Mouse (Mus musculus): ENCODE data around the gene Stk4. TPM values are rescaled to one million over a fixed set of nuclear protein-coding genes. Genes with fewer than 3 reads are reported as not detected.
"Not testable (repeated sequence)": the region's sequence is repeated elsewhere in the genome, so short reads cannot be mapped to it uniquely, and the experiment has no call there.

The Stk4 gene
- 10 to 100 TPM; 27.9 to 30.1 TPM for total RNA-seq (2021)
- long read RNA-seq, experiment 1, full-length matches to known transcripts, result 3 of 9 reads
- long read RNA-seq, experiment 1, partial matches to known transcripts, result 5 of 9 reads
- long read RNA-seq, experiment 1, other reads (novel, unspliced or antisense), result 1 of 9 reads
- long read RNA-seq, experiment 2, full-length matches to known transcripts, result 1 of 2 reads
- long read RNA-seq, experiment 2, partial matches to known transcripts, result 1 of 2 reads
- long read RNA-seq, experiment 2, other reads (novel, unspliced or antisense), result 0 of 2 reads

GRCm38 (mm10) chr2:164070142-164070764, at the start of gene Stk4:
TSS of gene Stk4 (plus strand) at chr2:164070322.
- no peak for DNase-seq

DNA sequence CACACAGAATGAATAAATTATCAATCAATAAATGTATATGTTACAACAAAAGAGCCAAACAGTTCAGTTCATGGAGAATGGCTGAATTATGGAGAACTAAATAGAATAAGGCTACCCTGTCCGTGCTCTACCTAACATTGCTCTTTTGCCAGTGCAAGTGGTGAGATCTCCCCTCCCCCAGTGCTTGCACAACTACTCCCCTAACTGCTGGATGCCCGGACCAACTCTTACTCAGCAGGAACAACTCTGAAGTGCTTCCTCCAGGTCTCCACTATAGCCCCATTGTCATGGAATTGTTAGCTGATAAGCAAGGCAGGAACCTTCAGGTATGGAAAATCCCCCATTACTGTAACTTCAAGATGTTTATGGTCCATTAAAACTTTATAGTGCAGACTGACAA, 48.0 kb upstream of the Stk4 start:
- no peak for DNase-seq

DNA sequence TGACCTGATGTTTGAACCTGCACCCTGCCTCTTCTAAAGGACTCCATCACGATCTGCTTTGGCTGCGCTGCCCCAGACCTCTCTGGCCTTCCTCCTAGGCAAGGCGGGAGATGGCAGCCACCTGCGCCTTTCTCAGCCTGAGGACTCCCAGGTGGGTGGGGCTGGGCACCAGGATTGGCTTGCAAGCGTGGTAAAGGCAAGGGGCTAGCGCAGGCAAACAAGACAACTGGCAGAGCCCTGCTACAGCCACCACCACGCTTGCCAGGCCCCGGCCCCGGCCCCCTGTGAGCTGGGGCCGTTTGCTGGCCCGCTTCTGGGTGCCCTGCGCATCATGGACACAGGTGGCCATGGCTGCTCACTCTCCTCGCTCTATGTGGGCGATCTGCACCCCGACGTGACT, 45.0 kb upstream of the Stk4 start, which contains the start of gene Pabpc1l:
TSS of gene Pabpc1l (plus strand) at position 301 of the 400 bp plus-strand sequence.
- DNase-seq, result no peak

DNA sequence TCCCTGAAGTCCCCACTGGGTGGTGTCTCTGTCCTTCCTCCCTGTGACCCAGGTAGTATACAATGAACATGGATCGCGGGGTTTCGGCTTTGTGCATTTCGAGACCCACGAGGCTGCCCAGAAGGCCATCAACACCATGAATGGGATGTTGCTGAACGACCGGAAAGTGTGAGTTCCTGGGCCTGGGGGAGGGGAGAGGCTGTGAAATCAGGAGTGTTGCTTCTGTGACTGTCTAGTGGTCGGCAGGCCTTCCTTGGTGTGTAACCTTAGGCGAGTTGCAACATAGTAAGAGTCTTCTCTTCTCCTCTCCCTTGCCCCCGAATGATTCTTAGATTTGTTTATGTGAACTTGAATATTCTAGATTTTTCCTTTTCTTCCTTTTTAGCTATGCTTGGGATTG, 39.0 kb upstream of the Stk4 start:
- no peak for DNase-seq

DNA sequence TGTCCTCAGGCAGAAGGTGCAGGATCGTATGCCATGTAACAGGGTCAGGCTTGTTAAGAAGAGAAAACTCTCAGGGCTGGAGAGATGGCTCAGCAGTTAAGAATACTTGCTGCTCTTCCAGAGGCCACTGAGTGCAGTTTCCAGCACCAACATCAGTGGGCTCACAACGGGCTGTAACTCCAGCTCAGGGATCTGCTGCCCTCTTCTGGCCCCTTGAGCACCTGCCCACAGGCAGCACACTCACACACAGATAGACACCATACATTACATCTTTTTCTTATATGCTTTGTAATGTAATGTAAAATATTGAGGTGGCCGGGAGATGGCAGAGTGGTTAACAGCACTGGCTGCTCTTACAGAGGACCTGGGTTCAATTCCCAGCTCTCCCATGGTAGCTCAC, 37.1 kb upstream of the Stk4 start:
- no peak for DNase-seq

DNA sequence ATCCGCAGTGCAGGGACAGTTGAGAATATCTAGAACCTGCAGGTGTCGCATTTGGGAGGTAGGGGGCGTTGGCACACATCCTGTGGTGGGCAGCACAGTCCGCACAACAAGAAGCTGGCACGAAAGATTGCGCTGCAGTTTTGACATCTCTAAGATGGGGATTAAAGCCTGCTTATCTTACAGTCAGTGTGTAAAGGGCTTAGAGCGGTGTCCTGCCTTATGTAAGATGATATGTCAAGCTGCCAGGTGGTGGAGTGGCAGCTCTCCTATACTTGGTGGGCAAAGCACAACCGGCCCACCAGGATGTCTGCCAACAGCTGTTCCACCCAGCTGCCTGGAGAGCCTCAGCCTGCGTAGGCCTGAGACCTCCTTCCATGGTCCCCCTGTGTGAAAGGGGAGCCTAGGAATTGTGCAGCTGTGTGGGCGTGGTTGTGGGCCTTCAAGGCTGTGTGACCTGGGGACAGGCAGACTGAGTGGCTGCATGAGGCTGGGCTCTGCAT, 33.6 kb upstream of the Stk4 start:
- DNase-seq, result no peak

- no peak for DNase-seq
These were observed 31.6 kb upstream of the Stk4 start for GRCm38 (mm10) chr2:164038407-164039028.

GRCm38 (mm10) chr2:164040949-164041348, 29.2 kb upstream of the Stk4 start:
- DNase-seq, result no peak

- DNase-seq, result no peak
These were observed 28.6 kb upstream of the Stk4 start for GRCm38 (mm10) chr2:164041523-164041922.

GRCm38 (mm10) chr2:164047197-164047690, 22.9 kb upstream of the Stk4 start:
- peak; percentile 26 for DNase-seq

GRCm38 (mm10) chr2:164053767-164054166, 16.4 kb upstream of the Stk4 start:
- peak; percentile 78 for DNase-seq

- no peak for DNase-seq
These were observed 15.5 kb upstream of the Stk4 start for GRCm38 (mm10) chr2:164054671-164055070.

DNA sequence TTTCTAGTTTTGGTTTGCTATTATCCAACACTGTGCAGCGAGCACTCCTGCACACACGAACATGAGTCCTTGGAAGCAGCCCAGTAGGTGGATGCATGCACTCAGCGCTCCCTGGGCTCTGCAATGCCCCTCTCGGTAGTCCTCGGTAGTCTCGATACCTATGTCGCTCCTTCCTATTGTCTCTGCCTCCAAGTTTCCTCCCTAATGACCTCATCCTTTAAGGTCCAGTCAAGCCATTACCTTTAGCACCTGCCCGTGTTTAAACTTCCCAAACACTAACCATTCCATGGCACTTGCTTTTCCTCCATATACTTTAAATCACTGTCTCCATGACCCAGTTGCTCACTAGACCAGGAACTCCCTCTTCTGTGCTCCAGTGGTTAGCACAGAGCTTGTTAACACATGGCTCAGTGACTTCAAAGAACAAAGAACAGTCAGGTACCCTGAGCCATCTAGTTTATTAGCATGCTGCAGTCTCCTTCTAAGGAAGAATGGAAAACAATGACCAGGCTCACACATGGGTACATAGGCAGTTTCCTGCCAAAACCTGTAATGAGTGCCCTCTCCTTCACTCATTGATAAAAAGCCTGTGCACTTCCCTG, 10.4 kb upstream of the Stk4 start:
- DNase-seq, result no peak

GRCm38 (mm10) chr2:164070765-164071436, 779 bp downstream of the Stk4 start, which contains the start of gene Tomm34:
TSS of gene Tomm34 (minus strand) at chr2:164071169.
- DNase-seq, result peak; percentile 99

DNA sequence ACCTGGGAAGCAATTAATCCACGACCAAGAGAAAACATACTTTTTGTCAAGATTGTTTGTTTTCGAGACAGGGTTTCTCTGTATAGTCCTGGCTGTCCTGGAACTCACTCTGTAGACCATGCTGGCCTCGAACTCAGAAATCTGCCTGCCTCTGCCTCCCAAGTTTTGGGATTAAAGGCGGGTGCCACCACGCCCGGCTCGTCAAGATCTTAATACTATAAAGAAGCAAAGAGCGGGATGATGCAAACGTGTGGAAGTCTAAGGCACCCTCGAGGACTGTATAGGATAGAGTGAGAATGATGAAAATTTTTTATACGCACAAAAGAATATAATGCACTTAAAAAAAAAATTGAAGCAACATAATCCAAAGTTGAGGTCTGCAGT, 1.3 kb downstream of the Stk4 start:
- DNase-seq, result not testable (repeated sequence)

DNA sequence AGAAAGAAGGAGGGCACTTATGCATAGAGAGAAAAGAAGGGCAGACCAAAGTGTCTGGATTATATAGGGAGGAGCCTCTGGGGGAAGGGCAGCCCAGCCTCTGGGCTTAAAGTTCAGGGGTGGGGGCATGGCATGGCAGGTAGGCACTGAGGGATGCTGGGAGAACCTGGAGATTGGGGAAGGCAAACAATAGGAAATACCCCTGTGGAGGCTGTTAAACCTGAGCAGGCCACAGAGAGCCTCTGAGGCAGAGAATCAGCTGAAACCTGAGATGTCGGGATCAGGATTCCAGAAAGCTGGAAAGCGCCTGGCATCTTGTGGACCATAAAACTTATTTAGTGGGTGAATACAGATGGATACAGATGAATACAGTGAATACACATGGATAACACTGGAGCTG, 2.0 kb downstream of the Stk4 start:
- no peak for DNase-seq

DNA sequence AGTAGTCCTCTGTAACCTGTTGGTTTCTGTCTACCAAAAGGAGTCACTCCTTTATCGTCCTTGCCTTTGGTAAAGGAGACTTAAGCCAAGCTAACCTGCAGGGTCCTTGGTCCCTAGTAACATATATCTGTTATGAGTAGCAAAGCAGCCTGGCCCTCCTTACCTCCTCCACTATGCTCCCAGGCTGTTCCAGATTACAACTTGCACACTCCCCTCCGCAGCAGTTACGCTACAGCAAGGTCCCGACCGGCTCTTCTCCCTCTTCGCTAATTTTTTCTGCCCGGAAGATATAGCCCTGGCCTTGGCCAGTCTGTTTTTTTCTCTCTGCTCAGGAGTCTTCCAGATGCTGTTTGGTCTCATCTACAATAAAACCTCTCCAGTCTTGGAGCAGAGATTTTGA, 3.0 kb downstream of the Stk4 start:
- DNase-seq, result no peak

DNA sequence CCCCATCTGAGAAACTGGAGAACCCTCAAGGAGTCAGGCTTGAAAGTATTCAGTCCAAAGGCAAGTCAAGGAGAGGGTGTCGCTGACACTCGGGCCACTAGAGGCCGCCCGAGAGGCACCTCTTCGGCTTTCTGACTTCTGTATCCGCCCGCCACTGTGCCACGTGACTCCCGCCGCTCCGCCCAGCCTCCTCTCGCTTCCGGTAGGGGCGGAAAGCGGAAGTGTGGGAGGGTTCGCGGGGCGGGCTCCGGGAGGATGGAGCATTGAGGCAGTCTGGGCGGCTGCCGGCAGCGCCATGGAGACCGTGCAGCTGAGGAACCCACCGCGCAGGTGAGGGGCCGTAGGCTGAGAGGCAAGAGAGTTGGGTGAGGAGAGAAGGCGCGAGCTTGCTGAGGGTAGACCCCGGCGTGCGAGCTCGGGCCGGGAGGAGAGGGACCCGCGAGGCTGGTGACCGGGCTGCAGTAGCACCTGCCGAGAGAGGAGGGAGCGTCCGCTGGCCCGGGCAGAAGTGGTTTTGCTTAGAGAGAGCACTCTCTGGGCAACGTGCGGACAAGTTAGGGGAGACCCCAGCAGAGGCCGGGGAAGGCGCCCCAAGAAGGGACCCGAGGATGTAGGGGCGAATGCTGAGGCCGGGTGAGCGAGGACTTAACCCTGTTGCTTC, 3.9 kb downstream of the Stk4 start:
- peak; percentile 99 for DNase-seq

DNA sequence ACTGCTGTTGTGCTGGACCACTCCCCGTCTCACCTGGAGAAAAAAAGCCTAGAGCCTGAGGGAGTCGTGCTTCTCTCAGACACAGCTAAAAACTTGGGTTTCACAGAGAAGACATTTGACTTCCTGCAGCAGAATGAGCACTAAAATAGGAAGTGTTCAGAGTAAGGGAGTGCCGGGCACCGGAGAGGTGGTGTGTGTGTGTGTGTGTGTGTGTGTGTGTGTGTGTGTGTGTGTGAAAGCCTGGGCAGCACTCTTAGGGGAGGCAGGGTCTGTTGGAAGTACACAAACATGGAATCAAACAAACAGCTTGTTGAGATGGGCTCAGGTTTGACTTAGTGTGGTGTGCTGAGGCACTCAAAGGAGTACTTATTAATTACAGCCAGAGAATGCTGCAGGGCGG, 5.0 kb downstream of the Stk4 start:
- DNase-seq, result no peak

DNA sequence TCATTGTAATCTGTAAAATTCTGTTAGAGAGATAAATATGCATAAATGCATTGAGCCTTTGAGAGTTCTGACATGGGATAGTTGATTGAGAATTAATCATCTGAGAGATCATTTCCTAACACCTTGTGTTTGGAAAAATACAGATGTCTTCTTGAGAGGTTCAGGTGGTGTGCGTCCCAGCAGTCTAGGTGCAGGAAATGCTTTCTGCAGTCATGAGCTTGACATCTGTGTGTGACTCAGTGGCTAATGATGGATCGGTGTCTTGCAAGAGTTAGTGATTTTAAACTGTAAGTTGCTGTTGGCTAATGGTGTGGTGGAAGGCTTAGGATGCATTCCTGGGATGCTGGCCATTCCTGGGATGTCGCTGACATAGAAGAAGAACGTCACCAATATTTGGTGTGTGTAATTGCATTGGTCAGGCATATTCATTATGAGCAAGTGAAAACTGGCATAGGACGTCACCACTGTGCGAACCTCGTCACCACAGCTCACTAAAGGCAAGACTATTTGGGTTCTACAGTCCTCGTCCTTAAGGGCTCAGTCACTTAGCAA, 6.8 kb downstream of the Stk4 start:
- no peak for DNase-seq

- DNase-seq, result no peak
These were observed 7.8 kb downstream of the Stk4 start for GRCm38 (mm10) chr2:164077875-164078274.
